Mouse (Mus musculus) adrenal gland, adult 2 months (tissue): ENCODE measurements around the gene Mrps6. TPM values are rescaled to one million over a fixed set of nuclear protein-coding genes. Genes with fewer than 3 reads are reported as not detected.

Source experiments
- DNase-seq: peaks from one replicate; pipeline ENCODE4 v3.0.0; 2021
- polyA plus RNA-seq: library from polyadenylated mRNA; depleted of rRNA; stranded (reverse); fragments of >200 nt; gene quantifications from 2 replicates; pipeline ENCODE4 v1.2.3, GENCODE M21; 2012
- total RNA-seq, 2 experiments: library from RNA; stranded (reverse); gene quantifications; 2 replicates each; pipeline ENCODE4 v1.2.3; 2021

Mrps6 gene
- total and polyA plus RNA-seq, 3 experiments, result 26.7 to 98.5 (median 94.1) TPM

DNA sequence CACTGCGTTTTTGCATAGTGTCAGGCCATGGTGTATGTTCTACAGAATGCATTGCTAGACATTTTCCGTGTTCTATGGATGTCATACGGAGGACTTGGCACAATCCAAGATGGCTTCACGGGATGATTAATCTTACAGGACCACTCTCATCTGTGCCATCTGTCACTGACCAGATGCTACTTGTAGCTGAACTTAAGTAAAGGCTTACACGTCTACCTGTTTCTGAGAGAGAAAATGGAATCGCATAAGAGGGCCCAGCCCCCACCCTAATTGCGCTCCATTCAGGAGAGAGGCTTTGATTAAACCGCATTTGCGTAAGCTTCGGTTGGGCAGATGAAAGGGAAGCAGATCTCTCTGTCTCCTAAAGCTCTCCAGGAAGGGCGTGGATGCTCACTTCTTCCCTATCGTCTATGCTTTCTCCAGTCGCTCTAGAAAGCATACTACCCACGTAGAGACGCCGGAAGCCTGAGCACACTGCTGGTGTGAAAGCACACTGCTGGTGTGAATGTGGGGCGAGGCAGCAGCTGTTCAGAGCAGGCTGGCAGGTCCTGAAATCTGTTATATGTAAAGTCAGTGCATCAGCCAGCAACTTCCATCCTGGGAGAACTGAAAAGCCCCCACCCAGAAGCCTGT, 62.9 kb downstream of the Mrps6 start:
- DNase-seq, result no peak

- no peak for DNase-seq
These were observed 69.2 kb downstream of the Mrps6 start for GRCm38 (mm10) chr16:92127226-92127625.

DNA sequence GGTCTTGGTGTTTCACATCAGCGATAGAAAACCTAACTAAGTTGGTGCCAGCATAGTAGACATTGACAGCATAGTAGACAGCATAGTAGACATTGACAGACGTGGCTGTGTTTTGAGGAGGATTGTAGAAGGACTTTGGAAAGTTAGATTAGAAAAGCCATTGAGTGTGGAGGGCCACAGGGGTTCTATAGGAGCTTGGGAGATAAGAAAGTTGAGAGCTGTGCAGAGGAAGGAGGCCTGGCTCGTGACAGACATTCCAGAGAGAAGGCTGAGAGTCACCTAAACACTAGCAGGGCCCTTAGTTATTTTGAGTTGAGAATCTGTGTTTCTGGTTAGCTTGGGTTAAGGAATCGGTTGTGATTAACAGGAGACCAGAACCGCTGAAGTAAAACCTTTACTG, 69.6 kb downstream of the Mrps6 start:
- DNase-seq, result no peak

- DNase-seq, result no peak
These were observed 71.8 kb downstream of the Mrps6 start for GRCm38 (mm10) chr16:92129843-92130242.

- DNase-seq, result peak; percentile 56
These were observed 74.4 kb downstream of the Mrps6 start for GRCm38 (mm10) chr16:92132511-92132910.

GRCm38 (mm10) chr16:92134148-92134764, 76.2 kb downstream of the Mrps6 start:
- no peak for DNase-seq

DNA sequence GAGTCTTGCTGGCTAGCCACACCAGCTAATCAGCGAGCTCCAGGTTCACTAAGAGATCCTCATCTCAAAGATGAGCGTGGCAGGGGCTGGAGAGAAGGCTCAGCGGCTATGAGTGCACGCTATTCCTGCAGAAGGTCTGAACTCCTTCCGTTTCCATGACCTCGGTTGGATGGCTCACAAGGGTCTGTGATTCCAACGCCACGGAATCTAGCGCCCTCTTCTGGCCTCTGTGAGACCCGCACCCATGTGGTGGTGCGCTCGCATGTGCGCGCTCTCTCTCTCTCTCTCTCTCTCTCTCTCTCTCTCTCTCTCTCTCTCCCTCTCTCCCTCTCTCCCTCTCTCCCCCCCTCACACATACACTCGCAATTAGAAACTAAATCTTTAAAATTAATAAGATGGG, 78.2 kb downstream of the Mrps6 start:
- DNase-seq, result no peak

GRCm38 (mm10) chr16:92139386-92140261, 81.6 kb downstream of the Mrps6 start:
- DNase-seq, result no peak

- DNase-seq, result no peak
These were observed 82.3 kb downstream of the Mrps6 start for GRCm38 (mm10) chr16:92140328-92140727.

DNA sequence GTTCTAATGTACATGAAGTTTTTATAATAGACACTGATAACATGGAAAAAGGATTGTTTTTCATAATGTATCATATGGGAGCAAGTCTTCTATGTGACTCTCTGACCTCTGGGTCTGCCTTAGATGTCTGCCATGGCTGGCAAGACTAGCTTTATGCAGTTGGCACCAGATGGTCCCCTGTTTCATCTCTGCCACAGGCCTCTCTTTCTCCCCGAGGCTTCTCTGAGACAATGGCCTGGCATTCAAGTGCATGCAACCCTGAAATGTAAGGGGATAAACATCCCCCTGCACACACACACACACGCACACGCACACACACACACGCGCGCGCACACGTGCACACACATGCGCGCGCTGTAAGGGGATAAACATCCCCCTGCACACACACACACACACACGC, 83.0 kb downstream of the Mrps6 start:
- DNase-seq, result no peak

DNA sequence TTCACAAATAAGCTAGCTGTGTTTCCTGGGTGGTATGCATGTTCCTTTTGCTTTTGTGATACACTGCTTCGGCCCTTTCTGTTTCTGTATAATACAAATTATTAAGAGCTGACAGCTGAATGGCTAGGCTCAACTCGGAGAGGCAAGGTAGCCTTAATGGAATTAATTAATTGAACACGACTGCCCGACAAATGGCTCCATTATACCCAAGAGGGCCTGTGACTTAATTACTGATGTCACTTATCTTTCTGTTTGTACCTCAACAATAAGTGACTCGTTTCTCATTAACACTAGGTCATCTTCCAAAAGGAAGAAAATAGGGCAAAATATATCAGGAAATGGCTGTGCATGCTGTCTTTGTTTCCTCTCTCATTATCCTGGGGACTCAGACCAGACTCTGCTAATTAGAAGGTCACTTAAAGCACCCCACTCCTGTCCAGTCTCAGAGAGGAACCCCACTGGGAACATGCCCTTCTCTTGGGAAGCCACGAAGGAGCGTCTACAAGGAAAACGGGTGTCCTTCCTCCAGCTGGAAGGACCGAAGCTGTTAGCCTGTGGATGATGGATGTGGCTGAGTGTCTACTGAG, 84.4 kb downstream of the Mrps6 start:
- DNase-seq, result no peak

DNA sequence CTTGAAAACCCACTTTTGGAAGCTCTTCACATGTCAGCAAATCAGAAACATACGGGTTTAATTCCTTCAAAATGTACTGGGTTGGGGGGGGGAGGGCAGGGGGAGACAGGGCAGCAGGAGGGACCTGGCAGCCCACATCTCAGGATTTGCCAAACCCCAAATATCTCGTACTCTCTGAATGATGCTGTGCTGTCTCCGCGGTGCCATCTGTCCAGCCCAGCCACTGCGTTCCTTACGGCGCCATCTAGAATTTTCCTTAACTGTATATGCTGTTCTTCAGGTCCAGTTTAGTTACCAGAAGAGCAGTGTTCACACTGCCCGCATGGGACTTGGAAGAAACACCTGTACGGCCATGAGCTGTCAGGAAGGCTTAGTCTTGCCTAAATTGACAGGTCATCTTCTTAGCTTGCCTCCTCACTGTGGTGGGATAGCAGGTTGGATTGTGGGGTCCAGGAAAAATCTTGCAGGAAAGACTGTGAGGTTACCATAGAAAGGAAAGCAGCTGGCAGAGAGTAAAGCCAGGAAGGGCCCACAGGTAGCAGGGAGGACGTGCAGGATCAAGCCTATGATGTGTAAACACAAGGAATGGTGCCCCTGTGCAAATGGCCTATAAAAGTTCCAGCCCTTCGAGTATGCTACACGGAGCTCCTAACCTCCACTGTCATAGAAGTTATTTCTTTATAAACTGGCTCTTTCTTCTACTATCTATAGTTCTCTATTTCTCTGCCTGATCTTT, 89.7 kb downstream of the Mrps6 start:
- DNase-seq, result no peak

- no peak for DNase-seq
These were observed 90.3 kb downstream of the Mrps6 start for GRCm38 (mm10) chr16:92148367-92148728.

- DNase-seq, result no peak
These were observed 92.9 kb downstream of the Mrps6 start for GRCm38 (mm10) chr16:92150975-92151374.

- peak; percentile 70 for DNase-seq
These were observed 100.0 kb downstream of the Mrps6 start for GRCm38 (mm10) chr16:92158021-92158455.

DNA sequence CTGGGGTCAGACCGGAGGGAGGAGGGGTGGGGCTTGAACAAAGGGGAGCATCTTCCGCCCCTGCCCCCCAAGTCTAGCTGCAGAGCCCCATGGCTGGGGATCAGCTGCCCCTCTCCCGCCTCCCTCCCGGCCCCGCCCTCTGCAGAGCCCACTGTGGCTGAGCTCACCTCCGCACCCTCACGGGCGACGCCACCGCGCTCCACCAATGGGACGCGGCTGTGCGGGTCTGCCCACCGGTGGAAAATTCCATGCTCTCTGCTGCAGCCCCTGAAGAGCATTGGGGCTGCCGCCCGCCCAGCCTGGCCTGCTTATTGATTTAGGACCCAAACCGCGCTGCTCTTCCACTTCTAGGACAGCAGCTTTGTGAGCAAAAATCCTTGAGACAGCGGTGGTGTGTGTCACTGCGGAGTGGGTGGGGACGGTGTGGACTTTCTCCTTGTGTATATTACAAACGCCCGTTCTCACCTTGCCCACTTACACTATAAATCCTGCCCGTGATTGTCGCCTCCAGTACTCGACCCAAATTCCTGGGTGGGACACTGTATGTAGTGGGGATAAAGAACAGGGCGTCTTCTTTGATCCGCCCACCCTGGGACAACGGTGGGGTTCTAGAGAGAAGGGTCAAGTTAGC, 100.5 kb downstream of the Mrps6 start:
- peak; percentile 87 for DNase-seq

DNA sequence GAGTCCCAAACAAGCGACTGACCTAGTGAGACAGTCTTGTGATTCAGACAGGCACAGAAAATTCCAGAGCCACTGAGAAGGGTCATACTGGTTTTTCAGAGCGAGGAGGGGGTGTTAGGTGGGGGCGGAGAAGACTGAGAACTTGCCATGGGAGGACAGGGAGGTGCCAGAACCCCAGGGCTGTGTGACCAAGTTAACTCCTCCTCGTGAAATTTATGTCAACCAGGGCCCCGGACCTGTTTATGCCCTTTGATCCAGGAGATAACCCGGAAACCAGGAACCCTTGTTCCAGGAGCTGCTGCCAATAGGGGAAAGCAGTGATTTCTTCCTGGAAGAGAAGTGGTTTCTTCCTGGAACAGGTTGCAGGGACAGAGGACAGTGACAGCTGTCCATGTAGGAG, 101.0 kb downstream of the Mrps6 start:
- no peak for DNase-seq
